Mouse (Mus musculus) cerebellum, adult 2 months (tissue): ENCODE data around the gene Fbn1.

Experiments used
- CTCF ChIP-seq: fragments of 200-500 bp; IDR thresholded peaks from 2 replicates; pipeline ENCODE4 v1.5.1; 2011; ENCODE audit warnings: low read depth, mild to moderate bottlenecking, control low read depth, low read length, moderate library complexity, borderline replicate concordance; ENCODE audit not compliant: insufficient read depth
- POLR2A ChIP-seq: fragments of 200-500 bp; IDR thresholded peaks from 2 replicates; pipeline ENCODE4 v1.6.1; 2011; ENCODE audit warnings: low read length, control low read depth, borderline replicate concordance; ENCODE audit not compliant: insufficient read depth

DNA sequence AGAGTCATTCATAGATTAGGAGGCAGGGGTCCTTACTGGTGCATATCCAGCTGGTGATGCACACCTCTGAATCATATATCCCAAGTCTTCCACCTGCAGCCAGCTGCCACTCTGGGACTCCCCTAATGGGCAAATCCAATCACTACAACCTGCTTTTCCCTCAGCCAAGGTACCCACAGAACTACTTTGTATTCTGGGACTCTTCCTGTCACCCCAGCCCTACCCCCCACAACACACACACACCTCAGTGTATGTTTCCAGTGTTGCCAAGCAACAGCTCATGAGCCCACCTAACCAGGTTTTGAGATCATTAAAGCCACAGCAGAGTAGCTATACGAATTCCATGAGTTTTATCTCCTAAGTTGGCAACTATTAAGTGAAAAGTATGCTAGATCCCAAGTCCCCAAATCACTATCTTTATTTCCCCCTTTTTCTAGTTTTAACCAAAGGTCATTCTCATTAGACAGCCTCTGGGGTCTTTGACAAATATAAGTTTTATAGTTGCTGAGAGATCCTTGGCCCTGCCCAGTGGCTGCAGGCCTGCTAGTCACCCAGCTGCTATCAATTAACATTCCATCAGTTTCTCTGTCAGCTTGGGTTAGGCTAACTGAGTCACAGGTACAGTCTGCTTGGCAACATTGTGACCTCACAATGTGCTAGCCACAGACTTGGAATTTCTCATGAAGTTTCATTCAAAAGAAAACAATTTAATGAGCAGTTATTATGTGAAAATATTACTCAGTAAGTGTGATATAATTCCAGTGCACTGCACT, 41.2 kb upstream of the Fbn1 start:
- TF ChIP-seq CTCF (no peak), POLR2A (no peak)
